In genomic region chr19:37175436-37175805, GRCm38 (mm10) we compare ENCODE assay signal across 8 mouse cellular contexts. TPM values are rescaled to one million over a fixed set of nuclear protein-coding genes. Genes with fewer than 3 reads are reported as not detected.
A peak's percentile ranks its signal among the peaks of the same experiment; 100 is the strongest.
DNase-seq lines count a peak whose midpoint lies in the region; ATAC-seq and TF ChIP-seq lines count a peak whose summit lies in the region.

No protein-coding gene starts in this region.

- peaks cover 24% of the 10 kb centered on the region for H3K4me1 ChIP-seq in bone marrow macrophage, adult 2 months (ENCODE audit: control insufficient read depth, insufficient read depth, low read length)
- H3K4me1 ChIP-seq in forebrain, embryonic 11.5 days (replicated peaks; ENCODE audit: control insufficient read depth, insufficient read depth, low read length) = peaks cover 7% of the 10 kb centered on the region; the same call in 1 of the 2 replicates
- peaks cover 17% of the 10 kb centered on the region for H3K4me1 ChIP-seq in limb, embryonic 15.5 days
- peaks cover 6% of the 10 kb centered on the region; the same call in 1 of the 2 replicates for H3K4me1 ChIP-seq in small intestine, adult 2 months (ENCODE audit: control insufficient read depth, insufficient read depth, insufficient read length, low read length)

- H3K9me3 ChIP-seq in forebrain, embryonic 11.5 days (ENCODE audit: control insufficient read depth, low read length) = no peaks in the 10 kb centered on the region
- no peaks in the 10 kb centered on the region for H3K9me3 ChIP-seq in limb, embryonic 15.5 days

- no peak for ATAC-seq in forebrain, embryonic 11.5 days (replicated peaks; ENCODE audit: low FRiP score)
- no peak for ATAC-seq in limb, embryonic 15.5 days (ENCODE audit: insufficient number of reproducible peaks, low FRiP score, low TSS enrichment, low read depth)

- H3K4me3 ChIP-seq in bone marrow macrophage, adult 2 months (ENCODE audit: insufficient read depth, low read length) = peak overlapping the region; percentile 82
- peak overlapping the region; percentile 69 for H3K4me3 ChIP-seq in forebrain, embryonic 11.5 days (ENCODE audit: low read depth, low read length)
- H3K4me3 ChIP-seq in limb, embryonic 15.5 days = peak overlapping the region; percentile 68
- peak overlapping the region; percentile 80 for H3K4me3 ChIP-seq in small intestine, adult 2 months (ENCODE audit: low read depth, low read length)

- no peaks in the 10 kb centered on the region for H3K36me3 ChIP-seq in forebrain, embryonic 11.5 days (ENCODE audit: control insufficient read depth, insufficient read depth, low read length)
- H3K36me3 ChIP-seq in limb, embryonic 15.5 days = no peaks in the 10 kb centered on the region
- H3K36me3 ChIP-seq in small intestine, adult 2 months (ENCODE audit: control insufficient read depth, insufficient read depth, low read length) = no peaks in the 10 kb centered on the region; the same call in 1 of the 2 replicates

- peak overlapping the region; percentile 63 for H3K9ac ChIP-seq in forebrain, embryonic 11.5 days (ENCODE audit: low read length)
- peak overlapping the region; percentile 48; the same call in 1 of the 2 replicates for H3K9ac ChIP-seq in limb, embryonic 15.5 days

- H3K4me2 ChIP-seq in forebrain, embryonic 11.5 days (ENCODE audit: low read depth, low read length, severe bottlenecking) = peak overlapping the region; percentile 98
- H3K4me2 ChIP-seq in limb, embryonic 15.5 days = peak overlapping the region; percentile 100

- WGBS in forebrain, embryonic 11.5 days = 1% methylated on average over 12 of the region's 12 CpGs
- under 1% methylated on average over 12 of the region's 12 CpGs for WGBS in limb, embryonic 15.5 days
- under 1% methylated on average over 12 of the region's 12 CpGs for WGBS in small intestine, adult 2 months

- TF ChIP-seq CTCF in bone marrow macrophage, adult 2 months (IDR thresholded peaks at IDR 0.05; ENCODE audit: low read depth, low read length) = no peak
- TF ChIP-seq CTCF in small intestine, adult 2 months (IDR thresholded peaks at IDR 0.05; ENCODE audit: extremely low read depth, insufficient read length, insufficient replicate concordance, low read depth, low read length) = no peak

- peak overlapping the region; percentile 80 for H3K27ac ChIP-seq in bone marrow macrophage, adult 2 months (ENCODE audit: insufficient read depth, low read depth, low read length)
- no peak overlapping the region for H3K27ac ChIP-seq in forebrain, embryonic 11.5 days (ENCODE audit: low read depth, low read length)
- H3K27ac ChIP-seq in limb, embryonic 15.5 days = peak overlapping the region; percentile 39; the same call in 1 of the 2 replicates
- H3K27ac ChIP-seq in small intestine, adult 2 months (ENCODE audit: insufficient read depth, low read depth, low read length) = peak overlapping the region; percentile 91

- TF ChIP-seq POLR2A in bone marrow macrophage, adult 2 months (IDR thresholded peaks at IDR 0.05; ENCODE audit: borderline replicate concordance, low read depth, low read length) = no peak
- TF ChIP-seq POLR2A in small intestine, adult 2 months (IDR thresholded peaks at IDR 0.05; ENCODE audit: low read depth, low read length) = no peak

- peak; percentile 61 to 71 for DNase-seq in layer of hippocampus, postnatal 36 days
- DNase-seq in layer of hippocampus, postnatal 14 days (ENCODE audit: low spot score in 2 of 2) = no peak
- no peak for DNase-seq in forebrain, embryonic 11.5 days (ENCODE audit: low spot score)
- no peak for DNase-seq in left cerebral cortex, adult 11 months (ENCODE audit: low spot score)
- DNase-seq in thymus, postnatal 25 days = no peak

- peaks cover 11% of the 10 kb centered on the region for H3K27me3 ChIP-seq in forebrain, embryonic 11.5 days (ENCODE audit: control insufficient read depth, insufficient read depth, low read length)
- H3K27me3 ChIP-seq in limb, embryonic 15.5 days = peaks cover 29% of the 10 kb centered on the region
- H3K27me3 ChIP-seq in small intestine, adult 2 months (ENCODE audit: control insufficient read depth, insufficient read depth, low read length) = peaks cover 2% of the 10 kb centered on the region; the same call in 1 of the 2 replicates

RNA-seq across cellular contexts. Expression of gene March5, which starts 31.9 kb away (rescaled TPM):
- total RNA-seq in layer of hippocampus, postnatal 36 days (2021) = 10 to 100 TPM; 84.4 to 87.6 TPM
- total RNA-seq in layer of hippocampus, postnatal 14 days (2021) = 10 to 100 TPM; 83.5 to 84.0 TPM
- polyA plus RNA-seq in bone marrow macrophage, adult 2 months (2012; ENCODE audit: insufficient read depth, insufficient read length, missing spikeins) = 87.5 and 98.0 TPM in 2 replicates
- polyA plus RNA-seq in forebrain, embryonic 11.5 days (2014; fragmentation: Nextera tagmentation; extraction: Ambion mirVana) = 146 and 165 TPM in 2 replicates
- polyA plus RNA-seq in limb, embryonic 15.5 days (2015; fragmentation: Nextera tagmentation; extraction: Ambion mirVana) = 66.5 and 80.5 TPM in 2 replicates
- 15.6 and 25.4 TPM in 2 replicates for polyA plus RNA-seq in small intestine, adult 2 months (2012; rRNA removed)

RNA-seq across cellular contexts. Expression of gene Cpeb3, which starts 33.0 kb away (rescaled TPM):
- total RNA-seq in layer of hippocampus, postnatal 36 days (2021) = 10 to 100 TPM; 73.2 to 80.7 TPM
- total RNA-seq in layer of hippocampus, postnatal 14 days (2021) = 10 to 100 TPM; 59.6 to 61.8 TPM
- polyA plus RNA-seq in bone marrow macrophage, adult 2 months (2012; ENCODE audit: insufficient read depth, insufficient read length, missing spikeins) = 7.6 and 8.0 TPM in 2 replicates
- polyA plus RNA-seq in forebrain, embryonic 11.5 days (2014; fragmentation: Nextera tagmentation; extraction: Ambion mirVana) = 1.6 and 2.4 TPM in 2 replicates
- polyA plus RNA-seq in limb, embryonic 15.5 days (2015; fragmentation: Nextera tagmentation; extraction: Ambion mirVana) = 1.3 and 1.5 TPM in 2 replicates
- polyA plus RNA-seq in small intestine, adult 2 months (2012; rRNA removed) = 5.9 and 9.1 TPM in 2 replicates

Comparison
In these comparisons a context has a peak if more than half of its experiments do, and no peak if none do; other contexts are left out.
1. DNase-seq: peak in layer of hippocampus, postnatal 36 days (2 of 2); none in layer of hippocampus, postnatal 14 days (0 of 2), forebrain, embryonic 11.5 days (single experiment), left cerebral cortex, adult 11 months (single experiment) and thymus, postnatal 25 days (single experiment).
2. Peak in every context shown above with its lines, with median percentiles within 50 percentile points of each other: H3K4me3 ChIP-seq.